Mouse (Mus musculus) lung, embryonic 16.5 days (tissue): Measurements from ENCODE around the gene Atp8a1. TPM values are rescaled to one million over a fixed set of nuclear protein-coding genes. Genes with fewer than 3 reads are reported as not detected.

Experiments used
- ATAC-seq: fragments of 200-750 bp; cut with Nextera tagmentation; 2 replicates; pipeline ENCODE4 v1.8.0; 2017; ENCODE audit warnings: low read depth, mild to moderate bottlenecking, moderate library complexity
- H3K27ac ChIP-seq: fragments of 300-500 bp; sonication (generic); 2 replicates; pipeline ENCODE4 v1.5.1; 2014; ENCODE audit warnings: mild to moderate bottlenecking, control low read depth, low read length
- H3K27me3 ChIP-seq: fragments of 300-500 bp; sonication (generic); 2 replicates; pipeline ENCODE4 v1.6.1; 2014; ENCODE audit warnings: low read depth, low read length, mixed read lengths; ENCODE audit not compliant: control insufficient read depth, insufficient read depth
- H3K36me3 ChIP-seq: fragments of 300-500 bp; sonication (generic); 2 replicates; pipeline ENCODE4 v1.6.1; 2014; ENCODE audit warnings: low read length; ENCODE audit not compliant: control insufficient read depth, insufficient read depth
- H3K4me1 ChIP-seq: fragments of 300-500 bp; sonication (generic); replicated peaks from 2 replicates; pipeline ENCODE4 v1.6.1; 2014; ENCODE audit warnings: low read length, mixed read lengths; ENCODE audit not compliant: control insufficient read depth, insufficient read depth
- H3K4me2 ChIP-seq: fragments of 300-500 bp; sonication (generic); 2 replicates; pipeline ENCODE4 v1.6.1; 2014; ENCODE audit warnings: low read depth, low read length, control low read depth
- H3K4me3 ChIP-seq: fragments of 300-500 bp; sonication (generic); 2 replicates; pipeline ENCODE4 v1.5.1; 2014; ENCODE audit warnings: mild to moderate bottlenecking, low read length, control low read depth
- H3K9ac ChIP-seq: fragments of 300-500 bp; sonication (generic); 2 replicates; pipeline ENCODE4 v1.6.1; 2014; ENCODE audit warnings: low read length, control low read depth
- H3K9me3 ChIP-seq: fragments of 300-500 bp; sonication (generic); 2 replicates; pipeline ENCODE4 v1.6.1; 2016; ENCODE audit warnings: low read length; ENCODE audit not compliant: control insufficient read depth
- WGBS: fragments of 180-500 bp; shearing (Covaris S2); extraction: QIAGEN DNeasy Blood & Tissue Kit; methylation state at CpG from one replicate; pipeline ENCODE4 v1.1.7; 2014; 5-methylcytosine and 5-hydroxymethylcytosine counted together
- polyA plus RNA-seq: library from polyadenylated mRNA; unstranded; fragments of >200 nt; fragmentation: Nextera tagmentation; extraction: Ambion mirVana; gene quantifications from 2 replicates; pipeline ENCODE4 v1.2.1, GENCODE M21; 2015

The Atp8a1 gene
- polyA plus RNA-seq, 1 experiment from 2014 or later, result 57.3 TPM

GRCm38 (mm10) chr5:67685461-67685860 lies 161.8 kb downstream of the Atp8a1 start:
- peaks cover 2% of the 10 kb centered on the region; the same call in 1 of the 2 replicates for H3K36me3 ChIP-seq
- no peak for ATAC-seq
- H3K27ac ChIP-seq, result no peak overlapping the region
- H3K27me3 ChIP-seq, result no peaks in the 10 kb centered on the region
- no peaks in the 10 kb centered on the region for H3K9me3 ChIP-seq
- no peak overlapping the region for H3K9ac ChIP-seq
- 40% methylated on average over 5 of the region's 5 CpGs for WGBS
- H3K4me1 ChIP-seq, result 0 out of 2 replicates have a peak, but pooled peaks cover 3% of the 10 kb centered on the region
- no peak overlapping the region for H3K4me3 ChIP-seq
- H3K4me2 ChIP-seq, result no peak overlapping the region

- Histone ChIP-seq H3K9me3 (no peaks in the 10 kb centered on the region), H3K4me2 (no peak overlapping the region), H3K9ac (no peak overlapping the region), H3K4me3 (no peak overlapping the region), H3K27ac (no peak overlapping the region), H3K4me1 (no peaks in the 10 kb centered on the region), H3K27me3 (no peaks in the 10 kb centered on the region), H3K36me3 (peaks cover 10% of the 10 kb centered on the region)
- 50% methylated on average over 3 of the region's 3 CpGs for WGBS
- no peak for ATAC-seq
Measured at GRCm38 (mm10) chr5:67678819-67679218, 168.4 kb downstream of the Atp8a1 start.

- H3K27ac ChIP-seq, result no peak overlapping the region
- 74% methylated on average over 4 of the region's 4 CpGs for WGBS
- H3K4me1 ChIP-seq, result no peaks in the 10 kb centered on the region
- H3K4me3 ChIP-seq, result no peak overlapping the region
- no peaks in the 10 kb centered on the region for H3K9me3 ChIP-seq
- H3K36me3 ChIP-seq, result 0 out of 2 replicates have a peak, but pooled peaks cover 3% of the 10 kb centered on the region
- no peak for ATAC-seq
- H3K4me2 ChIP-seq, result no peak overlapping the region
- no peak overlapping the region for H3K9ac ChIP-seq
- H3K27me3 ChIP-seq, result no peaks in the 10 kb centered on the region
Measured at GRCm38 (mm10) chr5:67673008-67673407, 174.2 kb downstream of the Atp8a1 start.

GRCm38 (mm10) chr5:67670158-67670557 lies 177.1 kb downstream of the Atp8a1 start:
- ATAC-seq, result no peak
- H3K9ac ChIP-seq, result no peak overlapping the region
- H3K27me3 ChIP-seq, result no peaks in the 10 kb centered on the region
- no peaks in the 10 kb centered on the region for H3K9me3 ChIP-seq
- no peak overlapping the region for H3K4me3 ChIP-seq
- H3K4me2 ChIP-seq, result no peak overlapping the region
- no peaks in the 10 kb centered on the region for H3K36me3 ChIP-seq
- no peaks in the 10 kb centered on the region for H3K4me1 ChIP-seq
- H3K27ac ChIP-seq, result no peak overlapping the region
- WGBS, result 76% methylated on average over 6 of the region's 6 CpGs

GRCm38 (mm10) chr5:67669436-67669896 lies 177.8 kb downstream of the Atp8a1 start:
- H3K27me3 ChIP-seq, result no peaks in the 10 kb centered on the region
- H3K4me1 ChIP-seq, result no peaks in the 10 kb centered on the region
- H3K36me3 ChIP-seq, result no peaks in the 10 kb centered on the region
- WGBS, result 39% methylated on average over 13 of the region's 13 CpGs
- peak overlapping the region; percentile 4; the same call in 1 of the 2 replicates for H3K4me3 ChIP-seq
- ATAC-seq, result peak; percentile 81
- H3K9ac ChIP-seq, result no peak overlapping the region
- H3K9me3 ChIP-seq, result no peaks in the 10 kb centered on the region
- H3K27ac ChIP-seq, result no peak overlapping the region
- H3K4me2 ChIP-seq, result peak overlapping the region; percentile 47

- WGBS, result 55% methylated on average over 6 of the region's 6 CpGs
Measured at GRCm38 (mm10) chr5:67662715-67663114, 184.5 kb downstream of the Atp8a1 start.

GRCm38 (mm10) chr5:67659864-67660263 lies 187.4 kb downstream of the Atp8a1 start:
- WGBS, result 84% methylated on average over 9 of the region's 9 CpGs
- no peak overlapping the region for H3K4me3 ChIP-seq
- no peak overlapping the region for H3K27ac ChIP-seq
- no peak overlapping the region for H3K9ac ChIP-seq
- no peak overlapping the region for H3K4me2 ChIP-seq
- no peaks in the 10 kb centered on the region for H3K27me3 ChIP-seq
- 0 out of 2 replicates have a peak, but pooled peaks cover 2% of the 10 kb centered on the region for H3K36me3 ChIP-seq
- H3K4me1 ChIP-seq, result no peaks in the 10 kb centered on the region
- ATAC-seq, result no peak
- no peaks in the 10 kb centered on the region for H3K9me3 ChIP-seq

More at GRCm38 (mm10) chr5:67662715-67663114, 184.5 kb downstream of the Atp8a1 start:
- Histone ChIP-seq H3K27me3 (no peaks in the 10 kb centered on the region), H3K4me3 (no peak overlapping the region), H3K4me1 (no peaks in the 10 kb centered on the region), H3K27ac (no peak overlapping the region), H3K9me3 (no peaks in the 10 kb centered on the region), H3K9ac (no peak overlapping the region), H3K36me3 (0 out of 2 replicates have a peak, but pooled peaks cover 2% of the 10 kb centered on the region), H3K4me2 (no peak overlapping the region)
- ATAC-seq, result no peak

- H3K9me3 ChIP-seq, result no peaks in the 10 kb centered on the region
- H3K27ac ChIP-seq, result no peak overlapping the region
- no peak for ATAC-seq
- no peak overlapping the region for H3K4me2 ChIP-seq
- H3K27me3 ChIP-seq, result no peaks in the 10 kb centered on the region
- WGBS, result 65% methylated on average over 13 of the region's 13 CpGs
- H3K36me3 ChIP-seq, result 0 out of 2 replicates have a peak, but pooled peaks cover 5% of the 10 kb centered on the region
- no peaks in the 10 kb centered on the region; the same call in none of the 2 replicates for H3K4me1 ChIP-seq
- H3K4me3 ChIP-seq, result no peak overlapping the region
- H3K9ac ChIP-seq, result no peak overlapping the region
Measured at GRCm38 (mm10) chr5:67656821-67657259, 190.4 kb downstream of the Atp8a1 start.

- no peak overlapping the region for H3K27ac ChIP-seq
- no peaks in the 10 kb centered on the region for H3K9me3 ChIP-seq
- H3K4me2 ChIP-seq, result no peak overlapping the region
- 59% methylated on average over 14 of the region's 14 CpGs for WGBS
- no peaks in the 10 kb centered on the region for H3K27me3 ChIP-seq
- H3K9ac ChIP-seq, result no peak overlapping the region
- H3K36me3 ChIP-seq, result 0 out of 2 replicates have a peak, but pooled peaks cover 5% of the 10 kb centered on the region
- no peak overlapping the region for H3K4me3 ChIP-seq
- no peaks in the 10 kb centered on the region; the same call in none of the 2 replicates for H3K4me1 ChIP-seq
- ATAC-seq, result no peak
Measured at GRCm38 (mm10) chr5:67655696-67656519, 191.3 kb downstream of the Atp8a1 start.
